Mouse (Mus musculus): Measurements from ENCODE around the gene Polr2j.

Gene Polr2j

DNA sequence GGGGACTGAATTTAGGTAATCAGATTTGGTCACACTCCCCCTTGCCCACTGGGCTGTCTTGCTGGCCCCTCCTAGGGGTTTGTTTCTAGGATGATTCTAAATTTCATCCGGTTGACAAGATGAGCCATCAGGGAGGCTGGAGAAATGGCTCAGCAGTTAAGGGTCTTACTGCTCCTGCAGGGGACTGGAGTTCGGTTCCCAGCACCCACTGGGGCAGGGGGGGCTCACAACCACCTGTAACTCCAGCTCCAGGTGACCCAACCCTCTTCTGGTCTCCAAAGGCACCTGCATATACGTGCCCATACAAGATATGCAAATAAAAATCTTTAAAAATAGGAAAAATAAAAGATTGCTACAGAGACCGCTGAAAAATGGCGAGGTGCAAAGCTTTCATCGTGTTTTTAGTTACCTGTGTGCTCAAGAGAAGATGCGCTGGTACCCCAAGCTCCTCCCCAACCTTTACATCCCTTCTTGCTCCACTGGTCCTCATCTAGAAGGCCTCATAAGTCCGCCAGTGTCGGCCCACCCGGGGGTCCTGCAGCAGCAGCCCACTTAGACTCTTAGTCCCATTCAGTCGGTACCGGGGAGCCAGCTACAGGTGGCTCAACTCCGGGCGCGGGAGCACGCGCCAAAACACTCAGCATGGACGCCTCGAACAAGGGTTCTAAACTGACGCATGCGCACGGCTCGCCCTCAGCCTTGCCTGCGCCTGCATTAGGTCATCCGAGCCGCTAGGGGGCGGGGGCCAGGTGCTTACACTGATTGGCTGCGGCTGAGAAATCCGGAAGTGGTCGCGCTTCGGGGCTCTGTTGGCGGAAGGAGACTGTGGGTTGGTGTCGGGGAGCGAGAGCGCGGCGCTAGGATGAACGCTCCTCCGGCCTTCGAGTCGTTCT is at the start of gene Polr2j:
Gene Polr2j (plus strand): TSS at position 741 of the 893 bp plus-strand sequence.
- peak; percentile 97 to 99 for DNase-seq

DNA sequence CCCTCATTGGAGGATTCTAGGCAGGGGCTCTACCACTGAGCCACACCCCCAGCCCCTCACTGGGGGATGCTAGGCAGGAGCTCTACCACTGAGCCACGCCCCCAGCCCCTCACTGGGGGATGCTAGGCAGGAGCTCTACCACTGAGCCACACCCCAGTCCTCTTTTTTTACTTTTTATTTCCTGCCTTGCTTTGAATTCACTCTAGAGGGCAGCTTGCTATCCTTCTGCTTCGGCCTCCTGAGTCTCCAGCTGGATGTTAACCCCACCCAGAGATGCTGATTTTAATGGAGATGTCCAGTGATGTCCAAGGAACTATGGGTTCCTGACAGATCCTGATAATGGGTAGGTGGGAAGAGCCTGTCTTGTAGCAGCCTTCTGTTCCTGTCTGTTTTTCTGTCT is 47.0 kb upstream of the Polr2j start:
- DNase-seq = no peak

DNA sequence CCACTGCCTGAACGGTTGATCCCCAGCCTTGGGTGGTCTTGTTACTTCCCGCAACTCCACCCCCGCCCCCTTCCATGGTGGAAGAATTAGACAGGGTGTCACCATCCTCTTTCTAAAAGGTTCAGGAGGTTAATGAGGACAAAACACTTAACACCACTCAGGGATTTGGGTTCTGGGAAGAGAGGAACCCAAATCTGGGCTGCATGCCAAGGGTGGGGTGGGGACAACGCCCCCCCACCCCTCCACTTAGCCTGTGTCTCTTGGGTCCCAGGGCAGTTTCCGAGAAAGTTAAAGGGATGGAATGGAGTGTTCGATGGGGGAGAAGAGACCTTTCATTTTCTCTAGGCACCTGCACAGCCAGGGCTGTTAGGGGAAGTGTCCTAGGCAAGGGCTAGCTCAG is 43.4 kb upstream of the Polr2j start:
- DNase-seq = no peak

DNA sequence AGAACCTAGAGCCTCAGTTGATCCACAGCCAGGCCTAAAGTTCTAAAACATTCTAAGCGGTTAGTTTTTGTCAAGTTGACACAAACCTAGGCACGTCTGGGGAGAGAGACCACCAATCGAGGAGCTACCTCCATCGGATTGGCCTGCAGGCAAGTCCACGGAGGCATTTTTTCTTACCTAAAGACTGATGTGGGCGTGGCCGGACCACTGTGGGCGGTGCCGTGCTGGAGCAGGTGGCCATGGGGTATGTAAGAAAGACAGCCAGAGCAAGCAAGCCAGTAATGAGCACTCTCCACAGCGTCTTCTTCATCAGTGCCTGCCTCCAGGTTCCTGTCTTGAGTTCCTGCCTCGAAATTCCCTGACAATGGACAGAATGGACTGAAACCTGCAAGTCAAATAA is 42.9 kb upstream of the Polr2j start:
- DNase-seq = no peak

DNA sequence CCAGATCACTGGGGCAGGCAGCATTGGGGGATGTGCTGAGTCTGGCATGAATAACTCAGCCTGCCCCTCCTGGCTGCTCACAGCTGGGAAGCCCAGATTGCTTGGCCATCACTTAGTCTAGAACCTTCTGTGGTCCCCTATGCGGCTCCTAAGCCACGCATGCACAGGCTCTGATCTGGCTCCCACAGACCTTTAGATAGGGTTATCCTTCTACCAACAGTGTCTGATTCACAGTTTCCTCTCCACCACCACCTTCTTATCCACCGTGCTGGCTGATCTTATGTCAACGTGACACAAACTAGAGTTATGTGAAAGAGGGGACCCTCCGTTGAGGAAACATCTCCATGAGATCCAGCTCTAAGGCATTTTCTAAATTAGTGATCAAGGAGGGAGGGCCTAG is 41.4 kb upstream of the Polr2j start:
- DNase-seq = no peak

DNA sequence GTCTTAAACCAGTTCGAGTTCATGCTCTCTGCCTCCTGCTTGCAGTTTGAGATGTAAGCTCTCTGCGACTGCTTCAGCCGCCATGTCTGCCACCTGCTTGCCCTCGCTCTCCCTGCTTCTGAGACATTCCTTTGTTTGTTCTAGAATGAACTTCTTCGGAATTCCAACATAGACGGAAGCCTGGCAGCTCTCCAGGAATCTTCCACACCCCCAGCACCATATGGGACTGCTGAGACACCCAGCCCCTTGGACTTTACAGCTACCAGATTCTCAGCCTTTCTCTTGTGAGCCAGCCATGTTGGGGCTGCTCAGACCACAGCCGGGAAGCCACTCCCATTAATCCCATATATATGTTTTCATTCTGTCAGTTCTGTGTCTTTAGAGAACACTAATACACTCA is 40.1 kb upstream of the Polr2j start:
- DNase-seq = no peak

DNA sequence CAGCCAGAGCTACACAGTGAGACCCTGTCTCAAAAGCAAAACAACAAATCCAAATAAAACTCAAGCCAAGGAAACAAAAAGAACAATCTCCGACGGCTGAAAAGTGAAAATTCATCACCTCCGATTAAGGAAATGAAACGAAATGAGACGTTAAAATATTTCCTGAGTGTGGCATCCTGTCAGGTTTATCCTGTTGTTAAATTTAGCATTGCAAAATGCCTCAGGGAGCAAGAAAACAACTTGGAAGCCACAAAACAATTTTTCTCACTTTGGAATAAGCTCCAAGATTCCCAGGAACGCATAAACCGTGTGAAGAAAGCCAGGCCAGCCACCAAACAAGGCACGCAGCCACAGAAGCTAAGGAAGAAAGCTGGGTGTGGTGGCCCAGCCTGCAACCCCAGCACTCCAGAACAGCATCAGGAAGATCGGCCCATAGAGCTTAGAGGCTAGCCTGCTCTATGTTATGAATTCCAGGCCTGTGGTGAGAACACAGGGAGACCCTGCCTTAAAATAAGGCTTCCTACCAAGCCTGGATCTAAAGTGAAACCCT is 39.4 kb upstream of the Polr2j start:
- DNase-seq = no peak

DNA sequence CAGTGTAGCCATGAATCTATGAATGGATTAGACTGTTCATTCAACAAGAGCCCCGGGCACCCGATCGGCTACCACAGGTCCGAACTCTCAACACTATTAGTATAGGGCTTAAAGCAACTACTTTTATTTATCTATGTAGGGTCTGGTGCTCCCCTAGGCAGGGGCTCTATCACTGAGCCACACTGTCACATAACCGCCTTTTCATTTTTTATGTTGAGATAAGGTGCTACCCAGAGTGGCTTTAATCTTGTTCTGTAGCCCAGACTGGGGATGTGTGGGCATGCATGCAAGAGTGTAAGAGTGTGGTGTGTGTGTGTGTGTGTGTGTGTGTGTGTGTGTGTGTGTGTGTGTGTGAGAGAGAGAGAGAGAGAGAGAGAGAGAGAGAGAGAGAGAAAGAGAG is 38.3 kb upstream of the Polr2j start:
- DNase-seq = no peak

DNA sequence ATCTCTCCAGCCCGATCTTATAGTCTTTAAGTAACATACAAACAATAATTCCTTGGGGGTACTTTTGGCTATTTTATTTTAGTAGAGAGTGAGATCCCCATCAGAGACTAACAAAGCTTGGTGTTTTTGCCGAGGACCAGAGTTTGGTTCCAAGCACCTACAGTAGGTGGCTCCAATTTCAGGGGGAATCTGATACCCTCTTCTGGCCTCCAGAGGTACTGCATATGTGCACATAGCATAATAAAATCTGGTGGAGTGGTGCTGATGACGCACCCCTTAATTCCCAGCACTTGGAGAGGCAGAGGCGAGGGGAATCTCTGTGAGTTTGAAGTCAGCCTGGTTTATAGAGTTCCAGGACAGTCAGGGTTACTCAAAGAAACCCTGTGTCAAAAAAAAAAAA is 34.1 kb upstream of the Polr2j start:
- DNase-seq = no peak

DNA sequence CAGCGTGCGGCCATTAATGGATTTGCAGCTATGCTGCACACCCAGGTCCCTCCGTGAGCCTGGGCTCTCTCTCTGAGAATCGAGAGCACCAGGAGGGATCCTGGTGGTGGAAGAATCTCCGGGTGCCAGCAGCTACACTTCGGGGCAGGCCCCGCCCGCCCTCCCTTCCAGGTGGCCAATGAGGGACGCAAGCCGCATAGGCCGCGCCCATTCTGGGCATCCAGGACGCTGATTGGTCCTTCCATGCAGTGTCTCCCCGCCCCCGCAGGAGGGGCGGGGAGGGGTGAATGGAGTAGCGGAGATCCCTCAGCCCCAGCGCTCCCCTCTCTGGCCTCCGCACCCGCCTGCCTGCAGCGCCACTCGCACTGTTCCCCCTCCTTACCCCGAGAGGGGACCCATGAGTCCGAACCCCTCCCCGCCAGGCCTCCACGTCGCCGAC is 32.7 kb upstream of the Polr2j start, which contains the start of gene Rasa4:
Gene Rasa4 (plus strand): TSS at position 248 of the 439 bp plus-strand sequence.
- DNase-seq = peak; percentile 94 to 96

DNA sequence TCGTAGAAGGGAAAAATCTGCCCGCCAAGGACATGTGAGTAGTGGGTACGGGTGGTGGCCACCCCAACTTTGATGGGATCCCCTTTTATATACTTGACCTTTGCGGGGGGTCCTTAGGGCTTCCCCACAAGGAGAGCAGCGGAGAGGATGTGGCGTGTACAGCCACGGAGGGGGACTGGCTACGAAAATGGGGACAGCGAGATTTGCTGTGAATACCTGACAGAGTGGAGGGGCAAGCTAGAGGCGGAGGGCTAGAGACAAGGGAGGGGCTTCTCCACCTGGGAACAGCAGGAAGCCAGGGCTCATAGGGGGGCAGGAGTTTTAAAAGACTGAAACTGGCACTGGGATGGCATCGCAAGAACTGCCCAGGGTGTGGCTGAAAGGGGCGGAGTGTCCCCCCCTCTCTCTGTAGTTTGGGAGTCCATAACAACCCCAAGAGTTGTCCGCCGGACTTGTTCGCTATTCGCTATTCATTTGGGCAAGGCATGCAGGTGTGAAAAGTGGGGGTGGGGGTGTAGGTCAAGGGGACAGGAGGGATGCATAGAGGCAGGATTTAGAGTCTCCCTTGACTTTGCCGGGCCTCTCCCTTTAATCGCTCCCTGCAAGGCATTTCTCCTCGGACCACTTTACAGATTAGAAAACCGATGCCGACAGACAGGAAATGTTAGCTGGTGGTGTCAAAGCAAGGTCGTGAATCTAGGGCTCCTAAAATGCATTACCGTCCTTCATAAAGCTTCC is 32.1 kb upstream of the Polr2j start:
- DNase-seq = peak; percentile 29 to 35

DNA sequence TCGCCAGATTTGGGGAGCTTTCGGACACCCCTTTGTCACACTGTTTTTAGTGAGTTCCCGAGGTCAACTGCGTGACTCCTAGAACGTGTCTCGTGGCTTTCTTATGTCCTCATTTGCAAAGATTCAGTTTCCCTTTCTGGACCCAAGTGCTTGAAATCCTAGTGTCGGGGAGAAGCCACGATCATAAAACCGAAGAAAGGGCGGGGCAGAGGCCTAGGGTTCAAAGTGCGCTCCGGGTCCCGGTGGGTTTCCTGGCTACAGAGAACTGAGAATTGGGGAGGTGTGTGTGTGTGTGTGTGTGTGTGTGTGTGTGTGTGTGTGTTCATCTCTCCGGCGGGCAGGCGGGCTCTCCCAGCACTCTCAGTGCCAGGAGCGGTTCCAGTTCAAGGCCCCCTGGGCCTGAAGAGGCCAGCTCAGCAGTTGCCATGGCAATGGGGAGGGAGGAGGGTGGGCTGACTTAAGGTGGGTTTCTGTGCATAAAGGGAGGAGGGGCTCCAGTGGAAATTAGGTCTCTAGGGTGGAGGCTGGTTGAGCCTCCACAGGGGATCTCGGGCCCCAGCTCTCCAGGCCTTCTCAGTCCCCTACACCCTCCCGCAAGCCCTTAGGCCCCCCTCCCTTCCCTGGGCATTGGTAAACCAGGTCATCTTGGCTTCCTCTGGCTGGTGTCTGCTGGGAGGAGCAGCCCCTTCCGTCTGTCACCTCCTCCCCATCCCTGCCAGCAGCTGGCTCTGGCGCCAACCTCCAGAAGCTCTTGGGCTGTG is 31.4 kb upstream of the Polr2j start:
- DNase-seq = peak; percentile 50 to 73

DNA sequence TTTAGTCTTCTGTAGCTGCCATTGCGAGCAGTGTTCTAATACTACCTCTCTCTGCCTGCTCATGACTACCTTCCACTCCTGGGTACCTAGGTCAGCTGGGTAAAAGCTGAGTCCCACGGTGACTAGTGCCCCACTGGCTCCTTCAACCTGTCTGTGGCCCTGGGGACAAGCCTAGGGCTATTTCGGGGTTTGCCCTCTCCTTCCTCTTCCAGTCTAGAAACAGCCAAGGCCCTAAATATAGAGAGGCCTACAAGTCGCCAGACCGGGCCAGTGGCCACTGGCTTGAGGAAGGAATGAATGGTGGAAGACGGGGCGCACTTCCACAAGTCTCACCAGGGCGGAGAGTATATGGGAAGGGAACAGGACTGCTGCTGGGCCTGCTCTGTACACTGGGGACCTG is 30.1 kb upstream of the Polr2j start:
- DNase-seq = no peak

DNA sequence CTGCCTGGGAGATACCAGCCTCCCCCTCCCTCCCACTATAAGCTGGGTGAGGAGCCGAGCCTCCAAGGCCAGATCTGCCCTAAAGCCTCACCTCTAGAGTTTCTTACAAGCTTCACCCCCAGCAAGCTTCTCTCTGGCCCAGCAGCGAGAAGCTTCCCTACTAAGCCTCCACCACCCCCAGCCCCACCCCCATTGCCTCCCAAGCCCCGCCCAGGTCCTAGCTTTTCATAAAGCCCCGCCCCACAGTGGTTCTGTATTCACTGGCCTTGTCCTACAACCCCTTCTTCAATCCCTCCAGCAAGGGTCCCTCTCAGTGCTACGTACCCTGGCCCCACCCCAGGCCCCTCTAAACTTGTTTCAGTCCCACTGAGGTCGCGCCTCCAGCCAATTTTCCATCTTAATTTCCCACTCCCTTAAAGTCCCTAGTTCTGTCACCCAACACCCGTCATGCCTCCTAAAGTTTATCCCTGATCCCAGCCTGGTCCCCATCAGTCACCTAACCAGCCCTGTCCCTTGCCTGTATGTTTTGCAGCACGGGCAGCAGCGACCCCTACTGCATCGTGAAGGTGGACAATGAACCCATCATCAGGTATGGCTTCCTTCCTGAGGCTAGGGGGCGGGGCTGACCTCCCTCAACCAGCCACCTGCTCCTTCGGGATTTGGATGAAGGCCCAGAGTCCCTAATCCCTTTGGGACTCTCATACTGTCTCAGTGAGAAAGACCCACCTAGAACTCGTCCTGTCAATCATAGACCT is 27.4 kb upstream of the Polr2j start:
- DNase-seq = peak in 1 of 2 experiments; percentile 31

DNA sequence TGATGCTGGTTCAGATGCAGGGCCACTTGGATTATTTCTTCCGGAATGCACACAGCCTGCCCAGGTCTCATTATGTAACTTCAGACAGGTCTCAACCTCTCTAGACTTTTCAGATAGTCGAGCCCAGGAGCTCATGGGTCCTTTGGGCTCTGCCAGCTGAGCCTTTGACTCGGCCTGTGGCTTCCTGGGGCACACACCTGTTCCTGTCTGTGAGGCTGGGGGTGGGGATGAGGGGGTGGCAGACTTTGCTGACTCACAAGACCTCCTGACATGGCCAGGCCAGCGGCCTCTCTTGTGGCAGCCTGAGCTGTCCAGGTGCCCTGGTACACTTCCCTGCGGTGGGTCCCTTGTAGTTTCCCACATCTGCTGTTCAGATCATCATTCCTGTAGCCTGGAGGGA is 24.5 kb upstream of the Polr2j start:
- no peak for DNase-seq

DNA sequence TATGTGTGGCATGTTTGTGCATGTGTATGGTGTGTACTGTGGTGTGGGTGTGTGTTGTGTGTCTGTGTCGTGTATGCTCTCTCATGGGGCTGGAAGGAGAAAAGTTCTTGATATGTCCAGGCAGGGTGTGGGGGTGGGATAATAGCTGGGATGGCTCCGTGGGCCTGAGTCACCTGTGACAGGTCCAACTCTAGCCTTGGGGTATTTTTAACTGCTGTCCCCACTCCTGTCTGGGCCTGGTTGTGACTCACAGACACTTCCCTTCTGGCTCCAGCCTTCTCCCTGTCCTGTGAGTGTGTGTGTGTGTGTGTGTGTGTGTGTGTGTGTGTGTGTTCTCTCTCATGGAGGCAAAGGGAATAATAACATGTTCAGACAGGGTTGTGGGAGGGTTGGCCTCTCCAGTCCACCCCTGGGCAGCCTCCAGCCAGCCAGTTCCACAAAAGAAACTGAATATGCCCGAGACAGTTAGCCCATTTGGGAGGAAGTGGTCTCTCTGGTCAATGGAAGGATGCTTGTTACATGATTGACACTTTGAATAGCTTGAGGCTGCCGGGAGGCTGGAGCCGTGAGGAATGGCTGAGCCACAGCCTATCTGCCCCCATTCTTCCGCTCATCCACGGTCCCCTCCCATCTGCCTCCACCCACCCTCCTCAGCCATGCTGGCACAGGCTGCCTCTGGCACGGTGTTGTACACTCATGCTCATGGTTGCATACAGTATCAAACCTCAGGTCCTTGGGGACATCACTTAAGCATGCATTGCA is 22.0 kb upstream of the Polr2j start:
- DNase-seq = no peak

DNA sequence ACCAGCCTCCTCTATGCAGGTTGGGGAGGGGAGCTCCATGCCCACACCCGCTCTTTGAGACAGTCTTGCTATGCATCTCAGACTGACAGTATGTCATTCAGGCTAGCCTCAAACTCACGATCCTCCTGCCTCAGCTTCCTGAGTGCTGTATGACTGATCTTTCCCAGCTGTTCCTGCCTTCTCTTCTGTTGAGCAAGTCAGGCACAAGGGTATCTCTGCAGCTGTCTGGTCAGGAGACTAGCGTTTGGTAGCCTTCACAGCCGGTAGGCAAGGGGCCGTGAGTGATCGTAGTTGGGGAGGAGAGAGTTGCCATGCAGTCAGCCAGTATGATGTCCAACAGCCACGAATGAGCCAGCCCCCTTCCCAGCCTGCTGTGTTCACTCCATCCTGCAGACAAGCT is 21.3 kb upstream of the Polr2j start:
- no peak for DNase-seq

DNA sequence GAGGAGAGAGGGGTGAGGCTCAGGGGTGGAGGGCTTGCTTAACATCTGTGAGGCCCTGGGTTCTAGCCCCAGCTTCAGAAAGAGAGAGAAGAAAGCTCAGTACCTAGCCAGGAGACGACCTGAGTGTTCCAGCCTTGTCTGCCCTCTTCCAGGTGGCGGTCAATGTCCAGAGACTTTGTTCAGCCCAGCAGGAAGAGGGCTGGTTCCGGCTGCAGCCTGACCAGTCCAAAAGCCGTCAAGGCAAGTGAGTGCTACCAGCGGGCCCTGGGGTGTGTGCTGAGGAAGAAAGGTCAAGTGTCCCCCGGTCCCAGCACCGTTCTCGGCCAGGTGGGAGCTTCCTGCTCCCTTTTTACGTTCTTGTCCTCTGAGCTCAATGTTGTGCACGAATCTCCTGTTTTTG is 17.9 kb upstream of the Polr2j start:
- no peak for DNase-seq

DNA sequence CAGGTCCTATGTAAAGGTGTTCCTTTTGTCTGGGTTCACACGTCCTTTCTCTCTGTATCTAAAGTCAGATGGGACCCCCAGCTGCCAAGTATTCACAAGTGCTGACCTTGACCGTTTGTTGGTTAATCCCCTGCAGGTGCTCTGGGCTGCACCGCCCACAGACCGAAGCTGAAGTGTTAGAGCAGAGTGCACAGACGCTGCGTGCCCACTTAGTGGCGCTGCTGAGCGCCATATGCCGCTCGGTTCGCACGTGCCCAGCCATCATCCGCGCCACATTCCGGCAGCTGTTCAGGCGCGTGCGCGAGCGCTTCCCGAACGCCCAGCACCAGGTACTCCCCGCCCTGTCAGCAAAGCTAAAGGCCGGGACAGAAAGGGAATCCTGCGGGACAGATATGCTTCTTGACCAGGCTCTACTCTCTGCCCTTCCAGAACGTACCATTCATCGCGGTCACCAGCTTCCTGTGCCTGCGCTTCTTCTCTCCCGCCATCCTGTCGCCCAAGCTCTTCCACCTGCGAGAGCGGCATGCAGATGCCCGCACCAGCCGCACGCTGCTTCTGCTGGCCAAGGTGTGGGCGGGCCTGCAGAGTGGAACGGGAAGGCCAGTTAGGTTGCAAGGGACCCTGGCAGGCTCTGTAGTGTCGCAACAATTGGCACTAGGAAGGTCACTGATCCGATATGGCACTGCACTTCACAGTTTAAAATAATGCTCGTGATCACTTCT is 14.2 kb upstream of the Polr2j start:
- DNase-seq = peak; percentile 72 to 81

DNA sequence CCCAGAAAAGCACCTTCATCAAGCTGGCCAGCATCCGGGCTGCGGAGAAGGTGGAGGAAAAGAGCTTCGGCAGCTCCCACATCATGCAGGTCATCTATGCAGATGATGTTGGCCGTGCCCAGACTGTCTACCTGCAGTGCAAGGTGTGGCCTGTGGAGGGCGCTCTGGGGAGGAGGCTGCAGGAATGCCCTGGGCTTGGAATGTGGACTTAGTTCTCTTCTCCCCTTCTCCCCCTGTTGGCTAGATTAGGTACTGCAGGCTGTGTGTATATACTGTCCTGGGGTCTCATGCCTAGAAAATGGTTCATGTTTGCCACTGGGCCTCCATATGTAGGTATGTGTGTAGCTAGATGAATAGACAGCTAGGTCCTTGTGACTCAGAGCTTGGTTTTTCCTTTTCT is 11.9 kb upstream of the Polr2j start:
- DNase-seq = no peak

DNA sequence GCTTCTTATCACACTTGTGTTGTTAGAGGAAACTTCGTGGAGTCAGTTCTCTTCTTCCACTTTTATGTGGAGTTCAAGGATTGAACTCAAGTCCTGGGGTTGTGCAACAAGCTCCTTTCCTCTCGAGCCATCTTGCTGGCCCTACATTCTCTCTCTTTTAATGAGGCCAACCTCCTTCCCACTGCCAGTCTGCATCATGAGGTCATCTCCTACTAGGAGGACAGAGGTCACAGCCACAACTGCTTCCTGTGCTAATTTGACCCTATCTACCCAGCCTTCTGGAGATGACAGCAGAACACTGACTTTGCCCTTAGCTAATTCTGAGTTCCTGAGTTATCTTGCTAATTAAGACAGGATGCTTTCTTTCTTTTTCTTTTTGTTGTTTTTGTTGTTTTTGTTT is 7.9 kb upstream of the Polr2j start:
- DNase-seq = no peak

All from cerebellum, adult 18-20 months (tissue).